Mouse (Mus musculus): Measurements from ENCODE around the gene Sema5b.

GRCm38 (mm10) chr16:35539041-35539440, 1.9 kb upstream of the Sema5b start:
- no peak for TF ChIP-seq CTCF (IDR thresholded peaks at IDR 0.05; ENCODE audit: extremely low read depth, insufficient read depth, insufficient read length, insufficient replicate concordance)
- no peak for TF ChIP-seq POLR2A (IDR thresholded peaks at IDR 0.05; ENCODE audit: low read depth, low read length)

Data from spleen, adult 2 months (tissue).